Mouse (Mus musculus) G1E-ER4 (cell line): ENCODE data around the gene Gm20219. TPM values are rescaled to one million over a fixed set of nuclear protein-coding genes. Genes with fewer than 3 reads are reported as not detected.

Experiments used
- GATA1 ChIP-seq: IDR thresholded peaks from one replicate; pipeline ENCODE4 v1.8.0; 2012; ENCODE audit warnings: low read length, inconsistent platforms
- polyA plus RNA-seq: library from polyadenylated mRNA; stranded (reverse); fragments of >175 nt; gene quantifications from 2 replicates; pipeline ENCODE4 v1.2.3, GENCODE M21; 2012

Gm20219 gene
- polyA plus RNA-seq, 1 experiment = 1.0 TPM

DNA sequence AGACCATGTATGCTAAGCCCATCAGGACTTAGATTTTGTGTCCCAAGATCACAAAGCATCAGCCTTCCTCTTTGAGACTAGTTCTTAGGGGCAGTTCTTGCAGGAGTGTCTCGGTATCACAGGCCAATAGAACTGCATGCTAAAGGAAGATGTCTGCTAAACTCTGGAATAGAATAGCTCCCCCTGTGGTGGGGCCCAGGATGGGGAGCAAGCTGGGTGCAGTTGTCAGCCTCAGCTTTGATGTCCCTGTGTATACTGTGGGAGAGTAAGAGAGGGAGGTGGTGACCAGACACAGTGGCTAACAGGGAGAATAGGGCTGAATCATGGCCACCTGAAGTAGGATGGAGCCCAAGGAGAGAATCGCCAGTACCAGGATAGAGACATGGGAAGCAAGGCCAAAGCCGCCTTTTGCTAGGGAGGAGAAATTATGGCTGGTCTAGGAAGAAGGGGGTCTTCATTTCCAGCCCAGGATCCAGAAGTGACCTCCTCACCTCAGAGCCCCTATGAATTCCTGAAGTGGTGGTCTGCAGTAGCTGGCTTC is 10.4 kb downstream of the Gm20219 start:
- no peak for TF ChIP-seq GATA1

GRCm38 (mm10) chr17:56542736-56543135 is 11.5 kb downstream of the Gm20219 start:
- TF ChIP-seq GATA1 = no peak

DNA sequence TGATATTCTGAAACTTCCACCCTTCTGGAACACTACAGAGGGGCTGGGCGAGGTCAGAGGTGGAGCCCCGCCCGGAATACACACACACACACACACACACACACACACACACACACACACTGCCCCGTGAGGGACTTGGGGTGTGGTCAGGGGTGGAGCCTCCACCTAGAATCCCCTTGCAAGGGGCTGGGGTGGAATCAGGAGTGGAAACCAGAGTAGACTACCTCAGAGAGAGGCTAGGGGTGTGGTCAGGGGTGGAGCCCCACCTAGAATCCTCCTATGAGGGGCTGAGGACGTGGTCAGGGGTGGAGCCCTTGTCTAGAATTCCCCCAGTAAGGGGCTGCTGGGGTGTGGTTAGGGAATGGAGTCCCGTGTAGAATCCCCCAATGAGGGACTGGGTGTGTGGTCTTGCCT is 13.6 kb downstream of the Gm20219 start:
- no peak for TF ChIP-seq GATA1

- TF ChIP-seq GATA1 = no peak
These were observed 16.3 kb downstream of the Gm20219 start for GRCm38 (mm10) chr17:56537912-56538311.

- TF ChIP-seq GATA1 = no peak
These were observed 17.3 kb downstream of the Gm20219 start for GRCm38 (mm10) chr17:56536874-56537273.

DNA sequence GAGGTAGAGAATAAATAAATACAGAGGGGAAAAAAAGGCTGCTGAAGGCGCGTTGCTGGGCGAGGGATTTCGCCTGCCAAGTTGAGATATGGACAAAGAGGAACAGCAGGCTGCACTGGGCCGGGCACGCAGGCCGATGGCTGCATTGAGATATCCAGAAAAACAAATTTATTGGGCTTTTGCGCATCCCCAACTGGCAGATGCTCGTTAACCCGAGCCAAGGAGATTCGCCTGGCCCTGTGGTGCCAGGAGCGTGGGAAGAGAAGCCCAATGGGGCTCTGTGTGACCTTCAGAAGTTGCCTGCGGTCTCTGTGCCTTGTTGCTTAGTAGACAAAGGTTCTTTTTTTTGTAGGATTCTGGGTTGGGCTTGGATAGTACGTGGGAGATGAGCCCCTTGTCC is 18.0 kb downstream of the Gm20219 start:
- no peak for TF ChIP-seq GATA1

DNA sequence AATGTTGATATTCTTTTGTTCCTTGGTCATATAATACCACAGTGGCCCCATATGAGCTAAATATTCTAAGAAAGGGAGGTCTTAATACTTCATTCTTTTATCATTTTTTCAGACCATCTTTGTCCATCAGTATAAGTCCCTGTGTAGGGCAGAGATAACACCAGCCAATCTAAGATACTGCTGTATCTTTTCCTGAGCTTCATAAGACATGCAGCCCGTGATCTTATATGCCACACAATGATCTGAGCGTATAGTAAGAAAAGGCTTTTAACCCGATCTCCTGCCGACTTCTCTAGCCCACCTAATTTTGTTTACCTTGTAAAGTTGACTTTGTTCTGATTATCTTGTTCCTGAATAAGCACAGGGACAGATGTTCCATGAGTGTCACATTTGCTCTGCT is 29.2 kb downstream of the Gm20219 start:
- no peak for TF ChIP-seq GATA1

- no peak for TF ChIP-seq GATA1
These were observed 31.4 kb downstream of the Gm20219 start for GRCm38 (mm10) chr17:56522744-56523143.

GRCm38 (mm10) chr17:56515690-56516410 is 38.3 kb downstream of the Gm20219 start:
- no peak for TF ChIP-seq GATA1

DNA sequence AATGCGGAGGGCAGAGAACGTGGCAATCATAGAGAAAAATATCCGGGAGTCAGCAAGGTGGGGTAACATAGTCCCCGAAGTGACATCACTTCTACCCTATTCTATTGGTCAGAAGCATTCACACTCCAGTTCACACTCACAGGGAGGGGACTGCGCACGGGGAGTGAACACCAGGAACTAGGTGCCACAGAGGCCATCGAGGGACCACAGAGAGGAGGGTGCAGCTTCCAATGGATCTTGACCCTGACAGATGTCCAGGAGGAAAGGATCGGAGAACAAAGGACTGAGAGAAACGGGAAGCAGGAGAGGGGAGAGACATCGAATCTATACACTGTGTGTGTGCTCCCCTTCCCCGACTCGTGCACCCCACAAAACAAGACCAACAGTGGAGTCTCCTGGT is 39.3 kb downstream of the Gm20219 start:
- TF ChIP-seq GATA1 = no peak

DNA sequence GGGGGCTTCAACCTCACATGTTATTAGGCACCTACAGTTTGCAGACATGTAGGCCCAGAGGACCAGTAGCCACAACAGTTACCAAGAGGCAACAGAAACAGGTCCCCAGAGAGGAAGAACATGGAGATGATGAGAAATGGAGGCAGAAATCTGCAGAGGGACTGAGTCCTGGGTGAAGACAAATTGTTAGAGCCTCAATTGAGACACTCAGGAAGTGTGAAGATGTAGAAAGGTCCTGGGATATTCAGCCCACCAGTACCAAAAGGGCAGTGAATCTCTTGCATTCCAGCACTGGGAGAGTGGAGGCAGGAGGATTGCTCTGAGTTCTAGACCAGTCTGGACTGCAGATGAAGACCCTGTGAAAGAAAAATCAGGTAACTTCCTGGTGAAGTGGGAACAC is 39.9 kb downstream of the Gm20219 start:
- TF ChIP-seq GATA1 = no peak

GRCm38 (mm10) chr17:56512310-56512709 is 41.9 kb downstream of the Gm20219 start, which contains the start of gene Znrf4:
Gene Znrf4, minus strand, starts transcription at chr17:56512431.
- no peak for TF ChIP-seq GATA1

DNA sequence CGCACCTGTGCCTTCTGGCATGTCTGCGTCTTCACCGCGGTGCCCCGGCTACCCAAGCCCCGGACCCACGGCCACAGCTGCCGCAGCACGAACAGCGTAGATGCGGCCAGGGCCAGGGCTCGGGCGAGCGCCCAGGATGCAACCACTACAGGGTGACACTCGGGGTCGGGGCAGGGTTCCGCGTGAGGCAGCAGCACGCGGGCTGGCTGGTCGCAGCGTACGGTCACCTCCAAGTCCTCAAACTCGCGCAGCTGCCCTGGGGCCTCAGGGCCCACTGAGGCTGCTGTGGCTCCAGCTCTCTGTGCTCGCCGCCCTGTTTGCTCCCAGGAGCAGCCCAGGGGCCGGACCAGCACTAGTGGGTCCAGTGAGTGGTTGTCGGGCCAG is 42.5 kb downstream of the Gm20219 start:
- no peak for TF ChIP-seq GATA1

DNA sequence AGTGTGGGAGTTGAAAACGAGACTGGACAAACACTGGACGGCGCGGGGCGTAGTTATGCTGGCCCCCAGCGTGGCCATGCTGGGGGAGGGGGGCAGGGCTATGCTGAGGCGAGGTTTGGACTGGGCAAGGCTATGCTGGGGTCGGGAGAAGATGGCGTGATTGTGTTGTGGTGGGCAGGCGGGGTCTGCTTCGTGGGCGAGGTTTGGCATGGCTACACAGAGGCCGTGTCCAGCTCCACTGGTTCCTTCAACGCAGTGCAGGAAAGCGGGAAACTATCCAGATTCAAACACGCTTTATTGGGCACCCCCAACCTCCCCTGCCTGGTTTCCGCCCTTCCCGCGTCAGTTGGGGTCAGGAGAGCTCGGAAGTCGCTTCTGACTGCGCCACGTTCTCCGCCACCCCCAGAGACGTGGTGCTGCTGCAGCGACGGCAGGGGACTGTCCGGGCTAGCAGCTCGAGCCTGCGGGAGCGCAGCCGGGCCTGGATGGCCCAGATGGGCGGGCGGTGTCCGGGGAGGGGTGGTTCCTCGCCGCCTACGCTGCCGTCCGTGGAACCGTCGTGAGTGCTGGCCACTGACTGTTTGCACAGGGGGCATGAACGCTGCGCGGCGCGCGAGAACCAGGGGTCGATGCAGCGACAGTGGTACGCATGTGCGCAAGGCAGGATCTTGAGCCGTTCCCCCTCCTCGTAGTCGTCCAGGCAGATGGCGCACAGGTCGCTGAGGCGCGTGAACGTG is 43.0 kb downstream of the Gm20219 start:
- TF ChIP-seq GATA1 = no peak

DNA sequence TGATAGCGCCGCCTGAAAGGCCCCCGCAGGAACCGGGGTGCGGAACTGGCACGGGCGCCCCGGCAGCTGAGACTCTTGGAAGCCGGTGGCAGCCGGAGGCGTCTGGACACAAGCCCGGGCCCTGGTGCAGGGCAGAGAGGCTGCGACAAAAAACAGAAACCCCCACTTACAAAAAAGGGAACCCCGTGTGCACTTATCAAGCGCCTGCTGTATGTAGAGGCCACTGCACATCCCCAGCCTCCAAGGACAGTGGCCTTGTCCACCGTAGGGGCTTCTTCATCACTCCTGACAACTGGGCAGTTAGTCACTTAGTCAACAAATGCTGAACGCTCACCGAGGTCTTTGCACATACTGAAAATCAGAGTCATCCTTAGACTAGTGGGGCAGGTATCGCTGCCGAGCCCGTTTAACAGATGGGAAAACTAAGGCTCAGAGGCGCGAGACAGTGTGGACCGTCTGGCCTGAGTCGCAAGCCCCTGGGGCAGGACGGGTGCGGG is 43.7 kb downstream of the Gm20219 start:
- TF ChIP-seq GATA1 = no peak

GRCm38 (mm10) chr17:56509707-56510472 is 44.3 kb downstream of the Gm20219 start:
- no peak for TF ChIP-seq GATA1
